Mouse (Mus musculus) hindbrain, embryonic 15.5 days (tissue): ENCODE results near the gene Junb. TPM values are rescaled to one million over a fixed set of nuclear protein-coding genes. Genes with fewer than 3 reads are reported as not detected.

Experiments used
- ATAC-seq: fragments of 200-750 bp; cut with Nextera tagmentation; 2 replicates; pipeline ENCODE4 v1.8.0; 2017; ENCODE audit warnings: low read depth, moderate number of reproducible peaks, moderate TSS enrichment; ENCODE audit not compliant: low FRiP score
- H3K27ac ChIP-seq: fragments of 300-500 bp; sonication (generic); replicated peaks from 2 replicates; pipeline ENCODE4 v1.5.1; 2015; ENCODE audit warnings: mild to moderate bottlenecking, inconsistent platforms
- H3K27me3 ChIP-seq: fragments of 300-500 bp; sonication (generic); 2 replicates; pipeline ENCODE4 v1.6.1; 2015; ENCODE audit warnings: control low read depth, inconsistent platforms
- H3K36me3 ChIP-seq: fragments of 300-500 bp; sonication (generic); 2 replicates; pipeline ENCODE4 v1.6.1; 2015; ENCODE audit warnings: control low read depth, inconsistent platforms
- H3K4me1 ChIP-seq: fragments of 300-500 bp; sonication (generic); replicated peaks from 2 replicates; pipeline ENCODE4 v1.6.1; 2015; ENCODE audit warnings: control low read depth, inconsistent platforms
- H3K4me2 ChIP-seq: fragments of 300-500 bp; sonication (generic); 2 replicates; pipeline ENCODE4 v1.6.1; 2015; ENCODE audit warnings: moderate library complexity, mild to moderate bottlenecking, inconsistent platforms
- H3K4me3 ChIP-seq: fragments of 300-500 bp; sonication (generic); 2 replicates; pipeline ENCODE4 v1.5.1; 2015; ENCODE audit warnings: mild to moderate bottlenecking, inconsistent platforms
- H3K9ac ChIP-seq: fragments of 300-500 bp; sonication (generic); 2 replicates; pipeline ENCODE4 v1.6.1; 2015; ENCODE audit warnings: inconsistent platforms
- H3K9me3 ChIP-seq: fragments of 300-500 bp; sonication (generic); 2 replicates; pipeline ENCODE4 v1.6.1; 2016; ENCODE audit warnings: control low read depth, inconsistent platforms
- WGBS: fragments of 180-500 bp; shearing (Covaris S2); methylation state at CpG from one replicate; pipeline ENCODE4 v1.1.7; 2015; 5-methylcytosine and 5-hydroxymethylcytosine counted together
- polyA plus RNA-seq: library from polyadenylated mRNA; unstranded; fragments of >200 nt; fragmentation: Nextera tagmentation; extraction: Ambion mirVana; gene quantifications from 2 replicates; pipeline ENCODE4 v1.2.1, GENCODE M21; 2015

Gene Junb
- polyA plus RNA-seq, 1 experiment from 2014 or later = 6.8 TPM

DNA sequence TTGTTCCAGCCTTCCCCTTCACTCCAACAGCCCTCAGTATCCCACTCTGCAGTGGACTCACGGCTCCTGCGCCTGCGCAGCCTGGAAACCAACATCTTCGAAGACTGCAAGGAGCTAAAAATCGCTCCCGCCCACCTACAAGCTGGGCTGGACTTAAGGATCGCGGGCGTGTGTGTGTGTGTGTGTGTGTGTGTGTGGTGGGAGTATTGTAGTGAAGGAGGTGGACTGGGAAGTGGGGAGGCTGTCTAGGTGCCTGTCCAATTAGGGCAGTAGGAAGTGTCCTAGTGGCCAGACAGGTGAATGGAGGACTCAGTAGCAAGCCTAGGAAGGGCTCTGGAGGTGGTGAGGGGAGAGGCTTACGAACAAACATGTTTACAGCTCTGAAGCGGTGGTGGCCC lies 33.3 kb downstream of the Junb start:
- Histone ChIP-seq H3K9me3 (no peaks in the 10 kb centered on the region), H3K4me2 (peak overlapping the region; percentile 62), H3K4me3 (peak overlapping the region; percentile 64), H3K27ac (peak overlapping the region; percentile 85), H3K4me1 (peaks cover 34% of the 10 kb centered on the region), H3K9ac (peak overlapping the region; percentile 79), H3K27me3 (peaks cover 22% of the 10 kb centered on the region), H3K36me3 (no peaks in the 10 kb centered on the region)
- under 1% methylated on average over 11 of the region's 11 CpGs for WGBS
- peak; percentile 65 for ATAC-seq

GRCm38 (mm10) chr8:84944478-84945160 lies 33.9 kb downstream of the Junb start:
- Histone ChIP-seq H3K4me2 (peak overlapping the region; percentile 62), H3K36me3 (no peaks in the 10 kb centered on the region), H3K4me1 (peaks cover 34% of the 10 kb centered on the region), H3K27ac (peak overlapping the region; percentile 34; the same call in 1 of the 2 replicates), H3K27me3 (peaks cover 16% of the 10 kb centered on the region; the same call in 1 of the 2 replicates), H3K4me3 (peak overlapping the region; percentile 64), H3K9me3 (no peaks in the 10 kb centered on the region), H3K9ac (peak overlapping the region; percentile 79; the same call in 1 of the 2 replicates)
- ATAC-seq = peak; percentile 35; the same call in 1 of the 2 replicates
- 2% methylated on average over 26 of the region's 26 CpGs for WGBS

GRCm38 (mm10) chr8:84943699-84944098 lies 34.8 kb downstream of the Junb start:
- ATAC-seq = no peak
- no peak overlapping the region for H3K27ac ChIP-seq
- peak overlapping the region; percentile 64; the same call in 1 of the 2 replicates for H3K4me3 ChIP-seq
- no peaks in the 10 kb centered on the region for H3K36me3 ChIP-seq
- H3K4me1 ChIP-seq = peaks cover 34% of the 10 kb centered on the region
- H3K9ac ChIP-seq = no peak overlapping the region
- H3K27me3 ChIP-seq = peaks cover 13% of the 10 kb centered on the region; the same call in 1 of the 2 replicates
- 18% methylated on average over 4 of the region's 4 CpGs for WGBS
- H3K9me3 ChIP-seq = no peaks in the 10 kb centered on the region
- H3K4me2 ChIP-seq = peak overlapping the region; percentile 62

- no peaks in the 10 kb centered on the region for H3K27me3 ChIP-seq
- 58% methylated on average over 13 of the region's 13 CpGs for WGBS
- no peaks in the 10 kb centered on the region for H3K9me3 ChIP-seq
- peak overlapping the region; percentile 97 for H3K27ac ChIP-seq
- H3K4me3 ChIP-seq = peak overlapping the region; percentile 81
- no peak for ATAC-seq
- peak overlapping the region; percentile 70 for H3K4me2 ChIP-seq
- no peaks in the 10 kb centered on the region for H3K36me3 ChIP-seq
- peaks cover 23% of the 10 kb centered on the region for H3K4me1 ChIP-seq
- H3K9ac ChIP-seq = peak overlapping the region; percentile 97
Observed at GRCm38 (mm10) chr8:84937620-84938485, 40.7 kb downstream of the Junb start.

DNA sequence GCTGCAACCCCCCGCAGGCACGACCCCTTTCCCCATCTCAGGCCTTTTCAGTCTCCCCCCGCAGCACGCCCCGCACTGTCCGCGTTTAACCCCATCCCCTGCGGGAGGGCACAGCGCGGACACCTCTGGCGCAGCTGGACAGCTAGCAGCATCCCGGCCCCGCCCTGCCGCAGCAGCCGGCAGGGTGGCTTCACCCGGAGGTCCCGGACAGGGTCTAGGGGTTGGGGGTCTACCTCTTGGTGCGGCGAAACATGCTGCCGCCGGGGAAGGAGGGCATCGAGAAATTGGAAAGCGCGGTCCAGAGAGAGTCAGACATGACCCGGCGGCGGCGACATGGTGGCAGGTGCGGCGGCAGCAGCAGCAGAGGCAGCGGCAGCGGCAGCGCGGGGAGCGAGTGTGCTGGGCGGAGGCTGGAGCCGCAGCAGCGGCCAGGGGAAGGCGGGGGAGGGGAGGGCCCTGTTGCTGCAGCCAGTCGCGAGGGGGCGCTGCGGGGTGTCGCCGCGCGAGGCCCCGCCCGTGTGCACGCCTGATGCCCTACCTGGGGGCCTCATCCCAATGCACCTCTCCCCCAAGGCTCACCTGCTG lies 41.5 kb downstream of the Junb start, which contains the start of gene Mast1:
Gene Mast1 (minus strand): TSS at position 398 of the 585 bp plus-strand sequence.
- peaks cover 23% of the 10 kb centered on the region for H3K4me1 ChIP-seq
- no peaks in the 10 kb centered on the region for H3K9me3 ChIP-seq
- peak within 1 kb of the TSS; percentile 81 for H3K4me3 ChIP-seq
- no peaks in the 10 kb centered on the region for H3K27me3 ChIP-seq
- H3K36me3 ChIP-seq = peaks cover 3% of the 10 kb centered on the region
- WGBS = under 1% methylated on average over 49 of the region's 50 CpGs
- peak within 1 kb of the TSS; percentile 97 for H3K9ac ChIP-seq
- peak; percentile 67 for ATAC-seq
- peak within 1 kb of the TSS; percentile 97 for H3K27ac ChIP-seq
- H3K4me2 ChIP-seq = peak within 1 kb of the TSS; percentile 70

DNA sequence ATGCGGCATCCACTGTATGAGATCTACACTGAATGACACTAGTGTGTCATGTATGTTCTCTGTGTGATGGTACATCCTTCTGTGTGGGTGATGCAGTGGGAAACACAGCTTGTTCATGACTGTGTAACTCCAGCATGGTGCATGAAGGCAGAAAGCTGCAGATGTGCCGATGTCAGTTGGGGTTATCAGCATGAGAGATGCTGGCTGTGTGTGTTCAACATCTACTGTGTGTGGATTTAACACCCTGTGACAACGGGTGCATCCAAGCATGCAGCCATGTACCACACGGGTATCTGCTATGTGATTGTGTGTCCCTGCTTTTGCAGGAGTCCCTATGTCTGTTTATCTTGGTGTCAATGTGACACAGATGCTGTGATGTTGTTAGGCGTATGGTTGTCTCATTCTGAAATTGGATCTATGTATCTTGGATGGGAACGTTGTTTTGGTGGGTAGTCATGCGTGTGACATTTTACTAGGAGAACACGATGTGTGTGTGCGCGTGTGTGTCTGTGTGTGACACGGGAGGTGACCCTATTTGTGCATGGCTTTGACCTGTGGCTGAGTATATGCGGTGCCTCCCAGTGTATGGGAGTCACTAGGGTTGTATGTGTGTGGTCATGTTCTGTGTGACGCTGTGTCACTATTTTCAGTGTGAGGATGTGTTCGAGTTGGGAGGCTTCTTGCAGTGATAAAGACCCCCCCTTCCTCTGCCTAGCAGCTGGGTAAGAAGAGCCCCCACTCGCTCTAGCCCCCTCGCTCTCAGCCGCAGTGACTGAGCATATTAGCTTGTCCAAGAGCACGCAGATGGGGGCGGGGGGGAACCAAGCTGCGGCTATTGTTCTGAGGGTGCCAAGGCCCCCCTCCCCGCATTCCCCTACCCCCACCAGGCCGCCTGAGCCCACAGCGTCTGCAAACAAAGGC lies 42.2 kb downstream of the Junb start:
- Histone ChIP-seq H3K9ac (peak overlapping the region; percentile 97), H3K9me3 (no peaks in the 10 kb centered on the region), H3K4me3 (peak overlapping the region; percentile 81), H3K4me1 (peaks cover 23% of the 10 kb centered on the region), H3K36me3 (peaks cover 10% of the 10 kb centered on the region), H3K4me2 (peak overlapping the region; percentile 70), H3K27ac (peak overlapping the region; percentile 97), H3K27me3 (no peaks in the 10 kb centered on the region)
- WGBS = 12% methylated on average over 23 of the region's 23 CpGs
- ATAC-seq = peak; percentile 61

GRCm38 (mm10) chr8:84935489-84935888 lies 43.0 kb downstream of the Junb start:
- Histone ChIP-seq H3K4me2 (peak overlapping the region; percentile 70), H3K36me3 (peaks cover 16% of the 10 kb centered on the region), H3K4me3 (peak overlapping the region; percentile 81), H3K27me3 (no peaks in the 10 kb centered on the region), H3K9ac (peak overlapping the region; percentile 97), H3K9me3 (no peaks in the 10 kb centered on the region), H3K27ac (peak overlapping the region; percentile 97), H3K4me1 (peaks cover 23% of the 10 kb centered on the region)
- WGBS = 4% methylated on average over 14 of the region's 14 CpGs
- 0 out of 2 replicates have a peak, but pooled peaks have one; percentile 4 for ATAC-seq

DNA sequence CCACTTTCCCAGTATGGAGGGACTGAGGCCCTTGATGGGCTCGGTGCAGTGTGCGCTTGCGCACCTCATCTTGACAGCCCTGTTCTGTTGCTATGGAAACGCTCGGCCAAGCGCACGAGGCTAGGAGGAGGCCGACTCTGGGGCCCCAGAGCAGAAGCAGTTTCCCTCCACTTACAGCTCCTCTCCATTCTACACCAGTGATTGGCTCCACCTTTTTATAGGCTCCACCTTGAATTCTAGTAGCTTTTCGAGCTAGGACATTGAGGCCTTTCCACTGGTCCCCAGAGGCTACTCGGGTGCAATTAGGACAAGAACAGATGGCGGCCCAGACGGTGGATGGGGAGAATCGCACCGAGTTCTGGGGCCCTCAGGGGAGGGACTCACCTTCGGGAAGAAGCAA lies 43.7 kb downstream of the Junb start:
- ATAC-seq = peak; percentile 74
- Histone ChIP-seq H3K27ac (peak overlapping the region; percentile 97), H3K9ac (peak overlapping the region; percentile 97), H3K4me3 (peak overlapping the region; percentile 81), H3K4me2 (peak overlapping the region; percentile 70), H3K9me3 (no peaks in the 10 kb centered on the region), H3K27me3 (no peaks in the 10 kb centered on the region), H3K4me1 (peaks cover 23% of the 10 kb centered on the region), H3K36me3 (peaks cover 20% of the 10 kb centered on the region)
- under 1% methylated on average over 15 of the region's 15 CpGs for WGBS

GRCm38 (mm10) chr8:84933767-84934559 lies 44.6 kb downstream of the Junb start:
- WGBS = 83% methylated on average over 16 of the region's 16 CpGs
- H3K36me3 ChIP-seq = peaks cover 20% of the 10 kb centered on the region
- no peak for ATAC-seq
- H3K9me3 ChIP-seq = no peaks in the 10 kb centered on the region
- peaks cover 28% of the 10 kb centered on the region for H3K4me1 ChIP-seq
- H3K4me2 ChIP-seq = peak overlapping the region; percentile 70
- peak overlapping the region; percentile 81 for H3K4me3 ChIP-seq
- H3K27ac ChIP-seq = no peak overlapping the region
- no peak overlapping the region for H3K9ac ChIP-seq
- no peaks in the 10 kb centered on the region for H3K27me3 ChIP-seq

GRCm38 (mm10) chr8:84930582-84930981 lies 47.9 kb downstream of the Junb start:
- 88% methylated on average over 13 of the region's 13 CpGs for WGBS
- H3K4me1 ChIP-seq = peaks cover 27% of the 10 kb centered on the region
- H3K4me2 ChIP-seq = no peak overlapping the region
- no peak overlapping the region for H3K27ac ChIP-seq
- H3K27me3 ChIP-seq = no peaks in the 10 kb centered on the region
- peaks cover 39% of the 10 kb centered on the region for H3K36me3 ChIP-seq
- no peak overlapping the region for H3K9ac ChIP-seq
- H3K4me3 ChIP-seq = no peak overlapping the region
- H3K9me3 ChIP-seq = no peaks in the 10 kb centered on the region
- ATAC-seq = no peak
